Mouse (Mus musculus): ENCODE measurements around the gene Tcam1.
A peak's percentile ranks its signal among the peaks of the same experiment; 100 is the strongest.

Tcam1 gene

DNA sequence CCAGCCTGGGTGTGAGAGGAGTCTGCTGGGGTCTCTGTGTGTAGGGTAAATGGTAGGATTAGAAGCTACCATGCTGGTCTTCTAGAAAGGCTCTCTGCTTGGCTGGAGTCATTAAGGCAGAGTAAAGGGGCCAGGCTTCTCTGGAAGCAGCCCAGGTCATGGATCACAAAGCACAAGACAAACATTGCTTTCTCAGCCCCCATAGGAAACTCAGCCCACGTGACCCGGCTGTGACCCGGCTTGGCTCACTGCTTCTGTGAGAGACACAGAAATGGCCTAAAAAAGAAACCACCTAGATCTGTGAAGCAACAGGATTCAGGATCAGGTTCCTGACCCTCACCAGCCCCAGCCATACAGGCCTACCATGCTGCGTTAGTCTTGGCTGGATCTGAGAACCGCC, 48.4 kb downstream of the Tcam1 start:
- no peak for DNase-seq

- DNase-seq: peak; percentile 49
Observed at GRCm38 (mm10) chr11:106325566-106326206, 49.2 kb downstream of the Tcam1 start.

GRCm38 (mm10) chr11:106326475-106326874, 50.0 kb downstream of the Tcam1 start:
- DNase-seq: no peak

DNA sequence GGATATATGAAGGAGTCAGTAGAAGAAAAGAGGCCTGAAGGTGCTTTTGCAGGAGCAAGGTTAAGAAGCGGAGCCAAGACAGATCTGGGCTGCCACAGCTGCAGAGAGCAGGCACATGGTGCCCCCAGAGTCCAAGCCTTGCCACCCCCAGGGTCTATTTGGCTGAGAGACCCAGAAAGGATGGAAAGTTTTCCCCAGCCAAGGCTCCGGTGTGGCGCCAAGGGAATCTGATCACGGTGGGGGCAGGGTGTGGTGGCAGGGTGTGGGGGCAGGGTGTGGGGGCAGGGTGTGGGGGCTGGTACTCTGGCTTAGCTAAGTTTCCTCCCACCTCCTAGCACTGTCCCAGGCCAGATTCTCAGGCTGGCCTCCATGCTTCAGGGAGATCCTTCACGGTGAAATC, 52.0 kb downstream of the Tcam1 start:
- no peak for DNase-seq

- no peak for DNase-seq
Observed at GRCm38 (mm10) chr11:106329128-106329527, 52.7 kb downstream of the Tcam1 start.

- peak; percentile 31 for DNase-seq
Observed at GRCm38 (mm10) chr11:106329682-106330081, 53.2 kb downstream of the Tcam1 start.

DNA sequence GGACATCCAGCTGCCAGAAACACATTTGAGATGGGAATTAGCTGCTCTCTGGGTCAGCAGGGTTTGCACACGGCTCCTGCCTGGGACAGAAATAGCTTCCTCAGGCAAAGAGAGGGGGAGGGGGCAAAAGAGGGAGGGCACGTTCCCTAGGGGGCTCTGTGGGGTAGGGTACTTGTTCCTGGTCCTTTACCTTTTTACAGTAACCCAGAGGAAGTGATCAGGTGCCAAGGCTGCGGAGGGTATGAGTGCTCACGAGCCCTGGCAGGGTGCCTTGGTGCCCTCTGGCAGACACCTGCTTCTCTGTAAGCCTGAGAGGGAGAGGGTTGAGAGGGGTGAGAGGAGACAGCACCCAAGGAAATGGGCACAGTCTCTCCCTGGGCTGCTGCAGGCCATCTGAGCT, 56.0 kb downstream of the Tcam1 start:
- DNase-seq: no peak

DNA sequence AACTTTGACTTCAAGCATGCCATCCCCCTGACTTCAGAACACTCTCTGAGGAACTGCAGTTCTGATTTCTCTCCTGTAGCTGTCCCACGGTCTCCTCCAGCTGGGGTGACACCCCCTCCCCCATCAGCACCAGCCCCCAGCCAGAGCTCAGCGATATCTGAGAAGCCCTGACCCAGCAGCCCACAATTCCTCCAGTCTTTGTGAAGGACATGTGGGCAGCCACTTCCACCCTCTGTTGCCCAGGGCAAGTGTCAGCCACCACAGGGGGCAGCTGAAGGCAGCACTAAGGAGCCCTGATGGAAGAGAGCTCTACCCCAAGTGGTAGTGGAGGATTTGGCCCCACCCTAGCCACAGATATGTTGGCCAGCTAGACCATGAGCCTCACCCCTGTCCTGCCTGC, 57.6 kb downstream of the Tcam1 start:
- no peak for DNase-seq

- DNase-seq: no peak
Observed at GRCm38 (mm10) chr11:106338029-106338428, 61.6 kb downstream of the Tcam1 start.

Data from cerebellum, adult 11-12 months (tissue).